Mouse (Mus musculus) testis, adult 2 months (tissue): ENCODE results near the gene Cdh1.

ENCODE experiments used
- CTCF ChIP-seq: fragments of 200-500 bp; IDR thresholded peaks from 2 replicates; pipeline ENCODE4 v1.5.1; 2012; ENCODE audit warnings: low read depth, mild to moderate bottlenecking, inconsistent platforms, low read length, moderate library complexity; ENCODE audit not compliant: control insufficient read depth, insufficient read depth, insufficient replicate concordance
- POLR2A ChIP-seq: fragments of 200-500 bp; IDR thresholded peaks from 2 replicates; pipeline ENCODE4 v1.6.1; 2012; ENCODE audit warnings: low read depth, mild to moderate bottlenecking, inconsistent platforms, low read length, moderate library complexity; ENCODE audit not compliant: control insufficient read depth

- TF ChIP-seq CTCF = no peak
- TF ChIP-seq POLR2A = no peak
Measured at GRCm38 (mm10) chr8:106646731-106647130, 43.6 kb downstream of the Cdh1 start.
